In the genomic region with DNA sequence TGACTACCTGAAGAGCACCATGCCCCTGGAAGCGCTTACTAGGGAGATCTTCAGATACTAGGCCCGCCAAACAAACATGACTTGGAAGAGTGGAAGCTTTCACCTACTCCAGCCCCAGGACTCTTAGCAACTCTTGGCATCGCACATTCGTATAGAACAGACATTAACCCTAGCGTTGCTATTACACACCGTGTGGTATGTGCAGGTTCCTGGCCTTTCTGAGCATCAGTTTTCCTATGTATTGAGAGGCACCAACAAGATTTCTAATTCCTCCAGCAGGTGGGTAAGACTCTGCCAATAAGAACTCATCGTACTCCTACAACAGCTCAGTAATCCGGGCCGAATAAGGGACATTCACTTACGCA, we compare ENCODE assay signal across 8 mouse cellular contexts. TPM values are rescaled to one million over a fixed set of nuclear protein-coding genes. Genes with fewer than 3 reads are reported as not detected.
A peak's percentile ranks its signal among the peaks of the same experiment; 100 is the strongest.
DNase-seq lines count a peak whose midpoint lies in the region; ATAC-seq and TF ChIP-seq lines count a peak whose summit lies in the region.

No protein-coding gene starts in this region.

- no peak for ATAC-seq in embryonic facial prominence, embryonic 13.5 days (ENCODE audit: insufficient number of reproducible peaks, insufficient read depth, low FRiP score, low TSS enrichment, low read depth)
- ATAC-seq in intestine, embryonic 16.5 days = no peak; the same call in 1 of the 2 replicates
- ATAC-seq in neural tube, embryonic 14.5 days (ENCODE audit: low read depth) = peak; percentile 36; the same call in 1 of the 2 replicates
- no peak for ATAC-seq in CD4-positive, CD25-positive, alpha-beta regulatory T cell, adult 4 months

- H3K4me3 ChIP-seq in liver, adult 2 months (ENCODE audit: insufficient read depth, low read depth, low read length) = peak overlapping the region; percentile 70
- H3K4me3 ChIP-seq in embryonic facial prominence, embryonic 13.5 days = peak overlapping the region; percentile 82
- H3K4me3 ChIP-seq in intestine, embryonic 16.5 days (ENCODE audit: low read length) = peak overlapping the region; percentile 65
- peak overlapping the region; percentile 44 for H3K4me3 ChIP-seq in neural tube, embryonic 14.5 days (ENCODE audit: low read depth, low read length)

- H3K4me2 ChIP-seq in embryonic facial prominence, embryonic 13.5 days = peak overlapping the region; percentile 85
- peak overlapping the region; percentile 79 for H3K4me2 ChIP-seq in intestine, embryonic 16.5 days (ENCODE audit: low read depth, low read length)
- peak overlapping the region; percentile 62 for H3K4me2 ChIP-seq in neural tube, embryonic 14.5 days (ENCODE audit: low read depth, low read length)

- 37% methylated on average over 10 of the region's 10 CpGs for WGBS in liver, adult 2 months
- 3% methylated on average over 10 of the region's 10 CpGs for WGBS in embryonic facial prominence, embryonic 13.5 days
- WGBS in intestine, embryonic 16.5 days = 9% methylated on average over 10 of the region's 10 CpGs
- WGBS in neural tube, embryonic 14.5 days = 12% methylated on average over 10 of the region's 10 CpGs

- H3K27me3 ChIP-seq in liver, adult 2 months (ENCODE audit: control insufficient read depth, insufficient read depth, low read length) = peaks cover 12% of the 10 kb centered on the region
- H3K27me3 ChIP-seq in embryonic facial prominence, embryonic 13.5 days = peaks cover 17% of the 10 kb centered on the region
- no peaks in the 10 kb centered on the region for H3K27me3 ChIP-seq in intestine, embryonic 16.5 days (replicated peaks; ENCODE audit: control insufficient read depth, insufficient read depth, low read length)
- peaks cover 4% of the 10 kb centered on the region; the same call in 1 of the 2 replicates for H3K27me3 ChIP-seq in neural tube, embryonic 14.5 days (ENCODE audit: control insufficient read depth, insufficient read depth, low read length)

- TF ChIP-seq CTCF in liver, adult 2 months (IDR thresholded peaks at IDR 0.05; ENCODE audit: low read depth, low read length) = no peak

- no peaks in the 10 kb centered on the region for H3K36me3 ChIP-seq in liver, adult 2 months (ENCODE audit: control insufficient read depth, insufficient read depth, low read length)
- peaks cover 10% of the 10 kb centered on the region for H3K36me3 ChIP-seq in embryonic facial prominence, embryonic 13.5 days
- H3K36me3 ChIP-seq in intestine, embryonic 16.5 days (ENCODE audit: control insufficient read depth, insufficient read depth, low read length) = no peaks in the 10 kb centered on the region; the same call in 1 of the 2 replicates
- H3K36me3 ChIP-seq in neural tube, embryonic 14.5 days (ENCODE audit: control insufficient read depth, insufficient read depth, low read length) = no peaks in the 10 kb centered on the region

- H3K9me3 ChIP-seq in embryonic facial prominence, embryonic 13.5 days = no peaks in the 10 kb centered on the region
- no peaks in the 10 kb centered on the region for H3K9me3 ChIP-seq in intestine, embryonic 16.5 days (ENCODE audit: control insufficient read depth, low read length)
- H3K9me3 ChIP-seq in neural tube, embryonic 14.5 days (ENCODE audit: control insufficient read depth, low read length) = no peaks in the 10 kb centered on the region

- H3K79me2 ChIP-seq in liver, adult 2 months (ENCODE audit: control insufficient read depth, insufficient read depth, low read length) = no peaks in the 10 kb centered on the region

- H3K4me1 ChIP-seq in liver, adult 2 months (ENCODE audit: control insufficient read depth, insufficient read depth, low read length) = no peaks in the 10 kb centered on the region
- peaks cover 50% of the 10 kb centered on the region for H3K4me1 ChIP-seq in embryonic facial prominence, embryonic 13.5 days
- H3K4me1 ChIP-seq in intestine, embryonic 16.5 days (ENCODE audit: control insufficient read depth, insufficient read depth, low read length) = peaks cover 44% of the 10 kb centered on the region
- H3K4me1 ChIP-seq in neural tube, embryonic 14.5 days (ENCODE audit: control insufficient read depth, insufficient read depth, low read length) = peaks cover 25% of the 10 kb centered on the region

- H3K27ac ChIP-seq in liver, adult 2 months (replicated peaks; ENCODE audit: insufficient read depth, low read depth, low read length) = no peak overlapping the region
- peak overlapping the region; percentile 90 for H3K27ac ChIP-seq in embryonic facial prominence, embryonic 13.5 days
- H3K27ac ChIP-seq in intestine, embryonic 16.5 days (ENCODE audit: low read length) = peak overlapping the region; percentile 52; the same call in 1 of the 2 replicates
- H3K27ac ChIP-seq in neural tube, embryonic 14.5 days (ENCODE audit: low read depth, low read length) = no peak overlapping the region

- no peak for DNase-seq in liver, adult 2 months (ENCODE audit: extremely low read depth, low read depth, low spot score)
- no peak for DNase-seq in liver
- no peak for DNase-seq in right cerebral cortex, postnatal 10 days (ENCODE audit: low spot score in 2 of 2)
- DNase-seq in cerebellum, postnatal 10 days = no peak

- peak overlapping the region; percentile 17; the same call in 1 of the 2 replicates for H3K9ac ChIP-seq in liver, adult 2 months (ENCODE audit: low read depth, low read length)
- peak overlapping the region; percentile 92 for H3K9ac ChIP-seq in embryonic facial prominence, embryonic 13.5 days
- peak overlapping the region; percentile 80 for H3K9ac ChIP-seq in intestine, embryonic 16.5 days (ENCODE audit: low read depth, low read length)
- 0 out of 2 replicates have a peak overlapping the region, but pooled peaks have one; percentile 7 for H3K9ac ChIP-seq in neural tube, embryonic 14.5 days (replicated peaks; ENCODE audit: low read depth, low read length)

- TF ChIP-seq POLR2A in liver, adult 2 months (IDR thresholded peaks at IDR 0.05; ENCODE audit: extremely low read depth, insufficient read depth, low read length) = no peak

RNA-seq across cellular contexts. Expression of a gene that starts 1.0 kb away (rescaled TPM):
- total RNA-seq in liver, adult 2 months (2014; rRNA removed) = 0.46 and 0.94 TPM in 2 replicates
- polyA plus RNA-seq in liver, adult 2 months (2012; rRNA removed) = 0.90 and 1.2 TPM in 2 replicates
- 38.0 and 40.7 TPM in 2 replicates for polyA plus RNA-seq in embryonic facial prominence, embryonic 13.5 days (2015; fragmentation: Nextera tagmentation; extraction: Ambion mirVana)
- 10.9 and 11.5 TPM in 2 replicates for polyA plus RNA-seq in intestine, embryonic 16.5 days (2015; fragmentation: Nextera tagmentation; extraction: Ambion mirVana)
- 2.9 and 7.9 TPM in 2 replicates for polyA plus RNA-seq in neural tube, embryonic 14.5 days (2014; fragmentation: Nextera tagmentation; extraction: Ambion mirVana)
- not detected for polyA plus RNA-seq in CD4-positive, CD25-positive, alpha-beta regulatory T cell, adult 4 months (2017; shearing (Covaris generic))

RNA-seq across cellular contexts. Expression of a gene that starts 6.6 kb away (rescaled TPM):
- 0.18 and 0.27 TPM in 2 replicates for total RNA-seq in liver, adult 2 months (2014; rRNA removed)
- 0.58 and 0.77 TPM in 2 replicates for polyA plus RNA-seq in liver, adult 2 months (2012; rRNA removed)
- polyA plus RNA-seq in embryonic facial prominence, embryonic 13.5 days (2015; fragmentation: Nextera tagmentation; extraction: Ambion mirVana) = 0.07 and 0.12 TPM in 2 replicates
- 1.6 and 2.8 TPM in 2 replicates for polyA plus RNA-seq in intestine, embryonic 16.5 days (2015; fragmentation: Nextera tagmentation; extraction: Ambion mirVana)
- 0.11 and 0.21 TPM in 2 replicates for polyA plus RNA-seq in neural tube, embryonic 14.5 days (2014; fragmentation: Nextera tagmentation; extraction: Ambion mirVana)
- 1 to 10 TPM in 1 of 2 experiments, under 1 TPM in 1; 0.97 to 1.4 TPM for polyA plus RNA-seq in CD4-positive, CD25-positive, alpha-beta regulatory T cell, adult 4 months (2017; shearing (Covaris generic))

RNA-seq across cellular contexts. Expression of a gene that starts 40.8 kb away (rescaled TPM):
- 0.83 and 1.5 TPM in 2 replicates for total RNA-seq in liver, adult 2 months (2014; rRNA removed)
- 1.4 and 1.5 TPM in 2 replicates for polyA plus RNA-seq in liver, adult 2 months (2012; rRNA removed)
- polyA plus RNA-seq in embryonic facial prominence, embryonic 13.5 days (2015; fragmentation: Nextera tagmentation; extraction: Ambion mirVana) = 23.2 and 23.7 TPM in 2 replicates
- 49.6 and 51.5 TPM in 2 replicates for polyA plus RNA-seq in intestine, embryonic 16.5 days (2015; fragmentation: Nextera tagmentation; extraction: Ambion mirVana)
- polyA plus RNA-seq in neural tube, embryonic 14.5 days (2014; fragmentation: Nextera tagmentation; extraction: Ambion mirVana) = 66.6 and 103 TPM in 2 replicates
- polyA plus RNA-seq in CD4-positive, CD25-positive, alpha-beta regulatory T cell, adult 4 months (2017; shearing (Covaris generic)) = 1 to 10 TPM in 1 of 2 experiments, under 1 TPM in 1; 0.92 to 1.1 TPM

RNA-seq across cellular contexts. Expression of a gene that starts 57.6 kb away (rescaled TPM):
- total RNA-seq in liver, adult 2 months (2014; rRNA removed) = 0.55 and 2.3 TPM in 2 replicates
- 3.0 and 4.2 TPM in 2 replicates for polyA plus RNA-seq in liver, adult 2 months (2012; rRNA removed)
- 18.4 and 19.8 TPM in 2 replicates for polyA plus RNA-seq in embryonic facial prominence, embryonic 13.5 days (2015; fragmentation: Nextera tagmentation; extraction: Ambion mirVana)
- polyA plus RNA-seq in intestine, embryonic 16.5 days (2015; fragmentation: Nextera tagmentation; extraction: Ambion mirVana) = 24.4 and 26.8 TPM in 2 replicates
- polyA plus RNA-seq in neural tube, embryonic 14.5 days (2014; fragmentation: Nextera tagmentation; extraction: Ambion mirVana) = 93.5 and 116 TPM in 2 replicates
- 1 to 10 TPM; 4.6 to 8.4 TPM for polyA plus RNA-seq in CD4-positive, CD25-positive, alpha-beta regulatory T cell, adult 4 months (2017; shearing (Covaris generic))

RNA-seq across cellular contexts. Expression of a gene that starts 59.7 kb away (rescaled TPM):
- total RNA-seq in liver, adult 2 months (2014; rRNA removed) = 27.4 and 31.7 TPM in 2 replicates
- polyA plus RNA-seq in liver, adult 2 months (2012; rRNA removed) = 44.1 and 47.3 TPM in 2 replicates
- 152 and 159 TPM in 2 replicates for polyA plus RNA-seq in embryonic facial prominence, embryonic 13.5 days (2015; fragmentation: Nextera tagmentation; extraction: Ambion mirVana)
- polyA plus RNA-seq in intestine, embryonic 16.5 days (2015; fragmentation: Nextera tagmentation; extraction: Ambion mirVana) = 117 and 133 TPM in 2 replicates
- 118 TPM in 2 replicates for polyA plus RNA-seq in neural tube, embryonic 14.5 days (2014; fragmentation: Nextera tagmentation; extraction: Ambion mirVana)
- polyA plus RNA-seq in CD4-positive, CD25-positive, alpha-beta regulatory T cell, adult 4 months (2017; shearing (Covaris generic)) = 100 to 1,000 TPM in 1 of 2 experiments, 10 to 100 TPM in 1; 87.2 to 106 TPM

Comparison
In these comparisons a context has a peak if more than half of its experiments do, and no peak if none do; other contexts are left out.
1. H3K27ac ChIP-seq: peak in embryonic facial prominence, embryonic 13.5 days (single experiment) and intestine, embryonic 16.5 days (single experiment); none in liver, adult 2 months (single experiment) and neural tube, embryonic 14.5 days (single experiment).
2. H3K9ac ChIP-seq: peak in every context shown above with its lines; median percentile 92 in embryonic facial prominence, embryonic 13.5 days; 80 in intestine, embryonic 16.5 days; 17 in liver, adult 2 months; 7 in neural tube, embryonic 14.5 days.
3. Peak in every context shown above with its lines, with median percentiles within 50 percentile points of each other: H3K4me3 ChIP-seq and H3K4me2 ChIP-seq.